Mouse (Mus musculus) bone marrow, adult 2 months (tissue): Measurements from ENCODE around the gene Cnnm2. TPM values are rescaled to one million over a fixed set of nuclear protein-coding genes. Genes with fewer than 3 reads are reported as not detected.
A peak's percentile ranks its signal among the peaks of the same experiment; 100 is the strongest.

Experiments used
- H3K27ac ChIP-seq: fragments of 200-500 bp; 2 replicates; pipeline ENCODE4 v1.5.1; 2012; ENCODE audit warnings: low read depth, mild to moderate bottlenecking, control low read depth, inconsistent platforms, low read length; ENCODE audit not compliant: control insufficient read depth, poor library complexity, insufficient read depth
- H3K4me1 ChIP-seq: fragments of 200-500 bp; 2 replicates; pipeline ENCODE4 v1.6.1; 2011; ENCODE audit warnings: low read length; ENCODE audit not compliant: control insufficient read depth, insufficient read depth
- H3K4me3 ChIP-seq: fragments of 200-500 bp; replicated peaks from 2 replicates; pipeline ENCODE3; 2011; ENCODE audit warnings: mild to moderate bottlenecking, low read depth, low read length, control low read depth; ENCODE audit not compliant: control insufficient read depth
- CTCF ChIP-seq: fragments of 200-500 bp; IDR thresholded peaks from 2 replicates; pipeline ENCODE4 v1.5.1; 2011; ENCODE audit warnings: low read length, control low read depth; ENCODE audit not compliant: control insufficient read depth, insufficient read depth
- POLR2A ChIP-seq: fragments of 200-500 bp; IDR thresholded peaks from 2 replicates; pipeline ENCODE4 v1.6.1; 2011; ENCODE audit warnings: low read depth, mild to moderate bottlenecking, control low read depth, low read length, borderline replicate concordance; ENCODE audit not compliant: control insufficient read depth
- WGBS: fragments of 180-500 bp; shearing (Covaris S2); methylation state at CpG from one replicate; pipeline ENCODE4 v1.1.7; 2018; 5-methylcytosine and 5-hydroxymethylcytosine counted together
- polyA plus RNA-seq: library from polyadenylated mRNA; stranded (reverse); fragments of >200 nt; gene quantifications from 2 replicates; pipeline ENCODE4 v1.2.4, GENCODE M21; 2011; ENCODE audit warnings: low replicate concordance; ENCODE audit not compliant: missing spikeins, insufficient read depth, insufficient read length

Gene Cnnm2
- polyA plus RNA-seq, 1 experiment: 10.5 TPM

GRCm38 (mm10) chr19:46856232-46856631 lies 94.8 kb downstream of the Cnnm2 start:
- 66% methylated on average over 6 of the region's 6 CpGs for WGBS
- peaks cover 2% of the 10 kb centered on the region; the same call in 1 of the 2 replicates for H3K4me1 ChIP-seq
- no peak overlapping the region for H3K4me3 ChIP-seq
- TF ChIP-seq CTCF (no peak), POLR2A (no peak)
- H3K27ac ChIP-seq: no peak overlapping the region

GRCm38 (mm10) chr19:46856780-46857179 lies 95.4 kb downstream of the Cnnm2 start:
- H3K4me3 ChIP-seq: no peak overlapping the region
- H3K4me1 ChIP-seq: peaks cover 2% of the 10 kb centered on the region; the same call in 1 of the 2 replicates
- no peak overlapping the region for H3K27ac ChIP-seq
- no peak for TF ChIP-seq POLR2A
- no peak for TF ChIP-seq CTCF
- 28% methylated on average over 10 of the region's 10 CpGs for WGBS

DNA sequence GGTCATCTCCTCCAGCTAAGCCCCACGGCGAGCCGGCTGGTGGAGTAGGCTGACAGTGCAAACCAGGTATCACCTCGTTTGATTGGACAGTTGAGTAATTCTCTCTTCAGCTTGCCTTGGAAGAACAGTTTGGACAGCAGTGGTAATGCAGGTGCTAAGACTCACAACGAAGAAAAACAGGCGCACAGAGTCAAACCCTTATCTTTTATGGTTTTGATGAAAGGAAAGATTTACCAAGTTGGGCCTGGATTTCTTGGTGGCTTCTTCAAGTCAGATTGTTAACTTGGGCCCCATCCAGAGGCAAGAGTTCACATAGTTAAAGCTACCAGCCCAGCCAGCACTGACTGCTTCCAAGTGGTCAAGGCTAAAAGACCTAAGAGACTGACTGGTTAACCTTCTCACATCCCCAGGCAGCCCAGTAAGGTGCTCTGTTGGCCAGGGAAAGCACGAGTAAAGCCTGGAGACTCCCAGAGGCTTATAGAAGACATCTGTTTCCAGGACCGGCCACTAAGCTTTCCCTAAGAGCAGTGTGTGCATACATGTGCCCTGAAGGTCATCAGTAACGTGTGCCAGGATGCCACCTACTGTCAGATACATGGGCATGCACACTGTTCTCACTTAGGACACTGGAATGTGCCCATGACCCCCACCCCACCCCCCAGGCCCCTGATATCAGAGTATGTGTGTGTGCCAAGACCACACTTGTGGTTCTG lies 96.0 kb downstream of the Cnnm2 start:
- no peak overlapping the region for H3K4me3 ChIP-seq
- H3K4me1 ChIP-seq: peaks cover 2% of the 10 kb centered on the region; the same call in 1 of the 2 replicates
- peak; percentile 66 for TF ChIP-seq CTCF
- no peak for TF ChIP-seq POLR2A
- WGBS: 53% methylated on average over 9 of the region's 9 CpGs
- H3K27ac ChIP-seq: no peak overlapping the region

GRCm38 (mm10) chr19:46858200-46858599 lies 96.8 kb downstream of the Cnnm2 start:
- no peak overlapping the region; the same call in 1 of the 2 replicates for H3K27ac ChIP-seq
- 40% methylated on average over 7 of the region's 7 CpGs for WGBS
- H3K4me1 ChIP-seq: peaks cover 4% of the 10 kb centered on the region
- no peak overlapping the region for H3K4me3 ChIP-seq
- no peak for TF ChIP-seq CTCF
- TF ChIP-seq POLR2A: no peak

DNA sequence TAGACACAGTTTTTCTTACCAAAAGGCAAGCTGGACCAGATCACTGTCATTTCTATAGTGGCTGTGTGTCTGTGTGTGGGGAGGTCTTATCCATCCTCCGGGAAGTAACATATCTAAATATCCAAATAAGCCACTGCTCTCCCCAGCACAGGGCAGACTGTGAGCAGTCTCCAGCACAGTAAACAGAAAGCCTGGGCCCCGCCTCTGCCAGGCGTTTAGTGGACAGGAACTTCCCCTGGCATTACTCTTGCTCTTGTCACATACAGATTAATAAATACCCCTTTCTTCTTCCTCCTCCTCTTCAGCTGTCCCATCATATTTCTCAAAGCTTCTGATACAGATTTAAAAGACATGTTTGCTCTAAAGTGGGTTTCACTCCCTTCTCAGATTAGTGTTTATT lies 101.2 kb downstream of the Cnnm2 start:
- WGBS: 22% methylated on average over 3 of the region's 3 CpGs
- no peak overlapping the region for H3K4me3 ChIP-seq
- H3K27ac ChIP-seq: peak overlapping the region; percentile 86; the same call in 1 of the 2 replicates
- no peak for TF ChIP-seq CTCF
- TF ChIP-seq POLR2A: no peak
- H3K4me1 ChIP-seq: peaks cover 6% of the 10 kb centered on the region

GRCm38 (mm10) chr19:46863236-46863927 lies 102.0 kb downstream of the Cnnm2 start:
- Histone ChIP-seq H3K4me3 (peak overlapping the region; percentile 50), H3K4me1 (peaks cover 5% of the 10 kb centered on the region), H3K27ac (peak overlapping the region; percentile 86)
- WGBS: 8% methylated on average over 17 of the region's 17 CpGs
- peak; percentile 25; the same call in 1 of the 2 replicates for TF ChIP-seq CTCF
- no peak for TF ChIP-seq POLR2A

DNA sequence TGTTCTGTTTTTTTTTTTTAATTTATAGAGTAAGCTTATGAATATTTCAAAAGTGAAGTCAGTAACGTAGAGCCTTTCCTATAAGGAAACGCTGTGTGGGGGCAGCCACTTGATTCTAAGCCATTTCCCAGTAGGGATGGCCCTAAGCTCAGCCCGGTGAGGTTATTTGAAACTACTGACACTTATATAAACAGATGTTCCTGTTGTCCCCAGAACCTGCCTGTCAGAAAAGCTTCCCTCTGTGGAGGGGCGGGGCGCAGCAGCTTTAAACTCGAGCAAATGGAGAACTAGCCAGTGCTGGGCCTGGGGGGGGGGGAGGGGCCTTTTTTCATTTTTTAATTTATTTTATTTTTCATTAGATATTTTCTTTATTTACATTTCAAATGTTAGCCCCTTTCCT lies 102.7 kb downstream of the Cnnm2 start:
- 9% methylated on average over 6 of the region's 6 CpGs for WGBS
- TF ChIP-seq POLR2A: no peak
- no peak for TF ChIP-seq CTCF
- Histone ChIP-seq H3K27ac (peak overlapping the region; percentile 38; the same call in 1 of the 2 replicates), H3K4me1 (peaks cover 7% of the 10 kb centered on the region), H3K4me3 (no peak overlapping the region)

DNA sequence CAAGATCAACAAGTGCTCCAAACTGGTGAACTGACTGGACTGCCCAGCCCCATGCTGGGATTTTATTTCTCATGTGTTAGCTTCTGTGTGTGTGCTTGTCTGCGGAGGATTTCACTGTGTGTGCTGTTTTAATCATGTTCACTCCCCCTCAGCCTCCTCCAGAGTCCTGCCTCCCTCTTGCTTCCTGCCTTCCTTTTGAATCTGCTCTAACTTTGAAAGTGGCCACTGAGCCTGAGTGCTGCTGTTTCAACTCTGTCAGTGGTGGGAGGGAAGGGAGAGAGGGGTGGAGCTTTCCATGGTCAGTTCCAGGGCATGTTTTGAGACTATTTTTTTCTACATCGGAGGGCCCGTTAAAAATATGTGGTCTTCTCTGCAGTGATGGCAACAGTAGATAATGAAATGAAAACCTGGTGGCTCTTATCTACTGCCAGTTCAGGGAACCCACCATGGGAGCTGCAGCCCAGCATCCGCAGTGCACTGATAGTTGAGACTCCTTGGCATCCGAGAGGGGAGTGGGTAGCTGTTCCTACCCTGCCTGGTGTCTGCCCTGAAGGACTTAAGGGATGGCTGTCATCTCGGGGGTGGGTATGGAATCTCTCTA lies 103.4 kb downstream of the Cnnm2 start:
- H3K27ac ChIP-seq: no peak overlapping the region
- peaks cover 8% of the 10 kb centered on the region for H3K4me1 ChIP-seq
- H3K4me3 ChIP-seq: no peak overlapping the region
- WGBS: 29% methylated on average over 6 of the region's 6 CpGs
- TF ChIP-seq POLR2A (no peak), CTCF (no peak)
